Mouse (Mus musculus) small intestine, adult 2 months (tissue): ENCODE measurements around the gene Cdcp1. TPM values are rescaled to one million over a fixed set of nuclear protein-coding genes. Genes with fewer than 3 reads are reported as not detected.

ENCODE experiments used
- H3K27ac ChIP-seq: fragments of 200-500 bp; 2 replicates; pipeline ENCODE4 v1.5.1; 2012; ENCODE audit warnings: low read depth, low read length, control low read depth, inconsistent platforms; ENCODE audit not compliant: insufficient read depth
- H3K27me3 ChIP-seq: fragments of 200-500 bp; 2 replicates; pipeline ENCODE4 v1.6.1; 2012; ENCODE audit warnings: mild to moderate bottlenecking, moderate library complexity, low read length, inconsistent platforms; ENCODE audit not compliant: control insufficient read depth, insufficient read depth
- H3K36me3 ChIP-seq: fragments of 200-500 bp; 2 replicates; pipeline ENCODE4 v1.6.1; 2012; ENCODE audit warnings: mild to moderate bottlenecking, low read length, control low read depth, inconsistent platforms; ENCODE audit not compliant: control insufficient read depth, insufficient read depth
- H3K4me1 ChIP-seq: fragments of 200-500 bp; 2 replicates; pipeline ENCODE4 v1.6.1; 2012; ENCODE audit warnings: low read length, inconsistent platforms, mixed read lengths; ENCODE audit not compliant: control insufficient read depth, insufficient read depth, insufficient read length
- H3K4me3 ChIP-seq: fragments of 200-500 bp; 2 replicates; pipeline ENCODE4 v1.5.1; 2012; ENCODE audit warnings: low read depth, mild to moderate bottlenecking, control low read depth, inconsistent platforms, low read length, moderate library complexity
- CTCF ChIP-seq: fragments of 200-500 bp; IDR thresholded peaks from 2 replicates; pipeline ENCODE4 v1.5.1; 2012; ENCODE audit warnings: low read depth, mild to moderate bottlenecking, control low read depth, inconsistent platforms, low read length, moderate library complexity, mixed read lengths; ENCODE audit not compliant: insufficient replicate concordance, insufficient read length; ENCODE audit errors: extremely low read depth
- POLR2A ChIP-seq: fragments of 200-500 bp; IDR thresholded peaks from 2 replicates; pipeline ENCODE4 v1.6.1; 2012; ENCODE audit warnings: low read depth, mild to moderate bottlenecking, control low read depth, inconsistent platforms, low read length, moderate library complexity
- WGBS: fragments of 180-500 bp; shearing (Covaris S2); methylation state at CpG from one replicate; pipeline ENCODE4 v1.1.7; 2018; 5-methylcytosine and 5-hydroxymethylcytosine counted together
- polyA plus RNA-seq: library from polyadenylated mRNA; depleted of rRNA; stranded (reverse); fragments of >200 nt; gene quantifications from 2 replicates; pipeline ENCODE4 v1.2.3, GENCODE M21; 2012

The Cdcp1 gene
- polyA plus RNA-seq, 1 experiment: 25.7 TPM

DNA sequence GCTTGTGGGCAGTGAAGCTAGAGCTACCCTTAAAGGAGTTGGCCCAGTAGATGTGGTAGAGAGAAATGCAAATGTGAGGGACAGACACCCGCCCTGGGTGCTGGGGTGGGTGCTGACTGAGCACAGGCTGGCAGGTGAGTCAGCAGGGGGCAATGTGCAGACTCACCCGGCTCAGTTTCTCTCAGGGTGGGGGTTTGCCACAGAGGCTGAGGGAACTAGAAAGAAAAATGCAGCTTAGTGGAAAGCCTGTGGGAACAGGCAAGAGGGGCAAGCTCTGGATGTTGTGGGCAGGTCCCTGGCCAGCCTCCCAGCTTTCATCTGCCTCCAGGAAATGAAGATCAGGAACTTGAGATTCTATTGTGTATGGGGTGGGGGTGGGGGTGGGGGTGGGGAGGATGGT lies 21.9 kb upstream of the Cdcp1 start:
- H3K36me3 ChIP-seq: no peaks in the 10 kb centered on the region
- no peaks in the 10 kb centered on the region for H3K27me3 ChIP-seq
- 19% methylated on average over 2 of the region's 2 CpGs for WGBS
- peaks cover 26% of the 10 kb centered on the region for H3K4me1 ChIP-seq
- TF ChIP-seq CTCF (no peak), POLR2A (no peak)
- H3K4me3 ChIP-seq: no peak overlapping the region
- peak overlapping the region; percentile 28; the same call in 1 of the 2 replicates for H3K27ac ChIP-seq

- H3K27ac ChIP-seq: no peak overlapping the region
- 33% methylated on average over 3 of the region's 3 CpGs for WGBS
- TF ChIP-seq CTCF (no peak), POLR2A (no peak)
- no peaks in the 10 kb centered on the region for H3K27me3 ChIP-seq
- H3K4me1 ChIP-seq: peaks cover 30% of the 10 kb centered on the region
- no peak overlapping the region for H3K4me3 ChIP-seq
- H3K36me3 ChIP-seq: no peaks in the 10 kb centered on the region
Measured at GRCm38 (mm10) chr9:123235621-123236020, 19.8 kb upstream of the Cdcp1 start.

GRCm38 (mm10) chr9:123229826-123230225 lies 14.0 kb upstream of the Cdcp1 start:
- peaks cover 10% of the 10 kb centered on the region; the same call in 1 of the 2 replicates for H3K4me1 ChIP-seq
- no peak overlapping the region for H3K4me3 ChIP-seq
- no peaks in the 10 kb centered on the region for H3K27me3 ChIP-seq
- WGBS: 60% methylated on average over 4 of the region's 4 CpGs
- no peaks in the 10 kb centered on the region for H3K36me3 ChIP-seq
- TF ChIP-seq POLR2A (no peak), CTCF (no peak)
- no peak overlapping the region for H3K27ac ChIP-seq

GRCm38 (mm10) chr9:123228671-123229070 lies 12.8 kb upstream of the Cdcp1 start:
- TF ChIP-seq POLR2A: no peak
- Histone ChIP-seq H3K36me3 (no peaks in the 10 kb centered on the region), H3K4me3 (no peak overlapping the region), H3K27ac (no peak overlapping the region), H3K27me3 (no peaks in the 10 kb centered on the region), H3K4me1 (peaks cover 11% of the 10 kb centered on the region; the same call in 1 of the 2 replicates)

DNA sequence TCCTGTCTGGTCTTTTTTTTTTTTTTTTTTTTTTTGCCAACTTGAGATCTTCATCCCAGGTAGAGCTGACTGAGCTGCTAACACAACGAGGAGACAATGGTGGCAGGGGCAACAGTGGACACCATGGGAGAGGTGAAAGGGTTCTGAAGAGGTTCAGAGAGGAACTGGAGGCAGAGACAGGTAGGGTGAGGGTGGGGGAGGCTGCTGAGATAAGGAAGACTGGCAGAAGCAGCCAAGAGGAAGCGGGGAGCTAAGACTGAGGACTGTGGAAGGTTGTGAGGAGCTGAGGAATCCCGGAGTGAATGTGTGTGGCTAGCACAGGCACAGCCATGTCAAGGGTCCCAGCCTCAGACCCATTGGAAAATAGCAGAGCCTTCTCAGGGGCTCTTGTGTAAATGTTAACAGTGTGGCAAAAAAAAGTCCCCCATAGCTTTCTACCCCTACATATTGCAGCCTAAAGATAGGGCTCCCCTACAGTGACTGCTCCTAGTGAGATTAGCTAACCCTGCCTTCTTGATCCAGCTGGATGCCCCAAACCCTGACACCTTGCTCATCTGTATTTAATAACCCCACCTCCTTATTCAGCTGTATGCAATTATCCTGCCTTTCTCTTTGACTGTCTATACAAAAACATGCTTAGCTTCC lies 11.4 kb upstream of the Cdcp1 start:
- 55% methylated on average over 3 of the region's 3 CpGs for WGBS
- no peak for TF ChIP-seq POLR2A
- TF ChIP-seq CTCF: no peak

DNA sequence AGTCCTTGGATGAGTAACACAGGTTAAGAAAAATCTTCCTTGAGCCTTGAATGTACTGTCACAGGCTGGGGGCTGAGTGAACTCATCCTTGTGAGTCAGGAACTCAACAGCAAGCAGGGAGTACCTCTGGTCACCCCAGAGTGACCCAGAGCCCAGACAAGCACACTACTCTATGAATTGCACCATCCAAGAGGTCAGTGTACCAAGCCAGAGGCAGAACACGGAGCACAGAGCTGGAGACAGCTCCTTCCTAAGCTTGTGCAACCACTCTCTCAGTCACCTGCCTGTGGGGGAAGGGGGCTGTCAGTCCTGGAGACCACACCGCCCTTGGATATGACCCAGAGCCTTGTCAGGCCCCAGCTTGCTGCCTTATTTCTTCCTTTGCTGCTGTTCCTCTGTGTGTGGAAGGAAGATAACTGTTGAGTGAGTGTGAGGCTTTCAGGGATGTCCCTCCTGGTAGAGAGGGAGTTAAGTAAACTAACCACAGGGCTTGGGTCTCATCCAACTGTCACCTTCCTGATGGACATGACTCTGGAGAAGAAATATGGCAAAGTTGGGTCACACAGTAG lies 9.1 kb upstream of the Cdcp1 start:
- peaks cover 9% of the 10 kb centered on the region; the same call in 1 of the 2 replicates for H3K4me1 ChIP-seq
- H3K27ac ChIP-seq: no peak overlapping the region
- no peaks in the 10 kb centered on the region for H3K27me3 ChIP-seq
- no peaks in the 10 kb centered on the region for H3K36me3 ChIP-seq
- no peak for TF ChIP-seq POLR2A
- no peak for TF ChIP-seq CTCF
- WGBS: 78% methylated on average over 2 of the region's 2 CpGs
- H3K4me3 ChIP-seq: no peak overlapping the region

More for the DNA sequence above, 11.4 kb upstream of the Cdcp1 start:
- H3K27ac ChIP-seq: no peak overlapping the region
- H3K36me3 ChIP-seq: no peaks in the 10 kb centered on the region
- H3K4me1 ChIP-seq: peaks cover 9% of the 10 kb centered on the region; the same call in 1 of the 2 replicates
- H3K27me3 ChIP-seq: no peaks in the 10 kb centered on the region
- no peak overlapping the region for H3K4me3 ChIP-seq

- Histone ChIP-seq H3K27me3 (no peaks in the 10 kb centered on the region), H3K36me3 (no peaks in the 10 kb centered on the region), H3K4me1 (peaks cover 9% of the 10 kb centered on the region; the same call in 1 of the 2 replicates), H3K27ac (no peak overlapping the region), H3K4me3 (no peak overlapping the region)
- WGBS: 72% methylated on average over 5 of the region's 5 CpGs
- TF ChIP-seq CTCF (no peak), POLR2A (no peak)
Measured at GRCm38 (mm10) chr9:123219826-123220225, 4.0 kb upstream of the Cdcp1 start.
